ENCODE assay signal across 12 mouse cellular contexts in genomic region chr12:102555850-102556249, GRCm38 (mm10). TPM values are rescaled to one million over a fixed set of nuclear protein-coding genes. Genes with fewer than 3 reads are reported as not detected.
DNase-seq lines count a peak whose midpoint lies in the region; ATAC-seq lines count a peak whose summit lies in the region.
"Had no signal": no experiment of that assay in that cellular context is flagged by ENCODE, and none has a peak within 500 bp of the region (broad histone marks: within the 10 kb centered on the region; RNA-seq: fewer than 3 reads in every experiment).

No protein-coding gene starts in this region.

- H3K4me2 ChIP-seq in forebrain, embryonic 14.5 days (ENCODE audit: low read length): peak overlapping the region; percentile 77
- peak overlapping the region; percentile 90 for H3K4me2 ChIP-seq in midbrain, embryonic 13.5 days (replicated peaks)
- H3K4me2 ChIP-seq in kidney, embryonic 15.5 days: no peak overlapping the region

- H3K27me3 ChIP-seq in forebrain, embryonic 14.5 days (replicated peaks; ENCODE audit: control insufficient read depth, insufficient read depth, low read length): no peaks in the 10 kb centered on the region; the same call in 1 of the 2 replicates
- H3K27me3 ChIP-seq in midbrain, embryonic 13.5 days: peaks cover 10% of the 10 kb centered on the region; the same call in 1 of the 2 replicates
- peaks cover 33% of the 10 kb centered on the region for H3K27me3 ChIP-seq in kidney, embryonic 15.5 days

- peaks cover 13% of the 10 kb centered on the region; the same call in 1 of the 2 replicates for H3K4me1 ChIP-seq in forebrain, embryonic 14.5 days (ENCODE audit: control insufficient read depth, insufficient read depth, low read length)
- peaks cover 33% of the 10 kb centered on the region for H3K4me1 ChIP-seq in midbrain, embryonic 13.5 days (replicated peaks)
- peaks cover 6% of the 10 kb centered on the region for H3K4me1 ChIP-seq in kidney, embryonic 15.5 days

- WGBS in forebrain, embryonic 14.5 days: 45% methylated on average over 3 of the region's 3 CpGs
- 48% methylated on average over 3 of the region's 3 CpGs for WGBS in midbrain, embryonic 13.5 days
- WGBS in kidney, embryonic 15.5 days: 80% methylated on average over 3 of the region's 3 CpGs

- peak; percentile 52 for DNase-seq in cerebellum, adult 8-10 months
- peak; percentile 66 for DNase-seq in brain, adult 2 months (ENCODE audit: low read depth, low spot score)
- peak; percentile 57 for DNase-seq in forebrain, embryonic 14.5 days (ENCODE audit: low spot score)
- DNase-seq in thymus, adult 18-20 months: no peak
- no peak for DNase-seq in thymus, postnatal 10 days (ENCODE audit: low spot score in 2 of 2)
- DNase-seq: kidney, postnatal 10 days; spleen, adult 18-20 months; thymus, adult 2 months had no signal

- peaks cover 9% of the 10 kb centered on the region; the same call in 1 of the 2 replicates for H3K36me3 ChIP-seq in forebrain, embryonic 14.5 days (ENCODE audit: control insufficient read depth, insufficient read depth, low read length)
- H3K36me3 ChIP-seq in midbrain, embryonic 13.5 days: peaks cover 13% of the 10 kb centered on the region
- H3K36me3 ChIP-seq in kidney, embryonic 15.5 days: no peaks in the 10 kb centered on the region
- H3K36me3 ChIP-seq: liver, embryonic 12.5 days had no signal

- peak overlapping the region; percentile 60 for H3K4me3 ChIP-seq in forebrain, embryonic 14.5 days (ENCODE audit: low read depth, low read length)
- H3K4me3 ChIP-seq in midbrain, embryonic 13.5 days (replicated peaks): peak overlapping the region; percentile 73
- H3K4me3 ChIP-seq in kidney, embryonic 15.5 days (replicated peaks): no peak overlapping the region
- H3K4me3 ChIP-seq: liver, embryonic 12.5 days had no signal

- peak overlapping the region; percentile 76; the same call in 1 of the 2 replicates for H3K9ac ChIP-seq in forebrain, embryonic 14.5 days (ENCODE audit: low read length)
- peak overlapping the region; percentile 82 for H3K9ac ChIP-seq in midbrain, embryonic 13.5 days (replicated peaks)
- no peak overlapping the region for H3K9ac ChIP-seq in kidney, embryonic 15.5 days
- H3K9ac ChIP-seq: liver, embryonic 12.5 days had no signal

- no peaks in the 10 kb centered on the region for H3K9me3 ChIP-seq in forebrain, embryonic 14.5 days (replicated peaks; ENCODE audit: control insufficient read depth, low read length)
- no peaks in the 10 kb centered on the region for H3K9me3 ChIP-seq in midbrain, embryonic 13.5 days
- H3K9me3 ChIP-seq in kidney, embryonic 15.5 days (replicated peaks): no peaks in the 10 kb centered on the region
- H3K9me3 ChIP-seq: liver, embryonic 12.5 days had no signal

- no peak for ATAC-seq in cerebellum, adult (ENCODE audit: insufficient number of reproducible peaks, low FRiP score, low TSS enrichment)
- ATAC-seq in forebrain, embryonic 14.5 days: 0 out of 2 replicates have a peak, but pooled peaks have one; percentile 25
- no peak for ATAC-seq in midbrain, embryonic 13.5 days
- ATAC-seq in kidney, embryonic 15.5 days (replicated peaks; ENCODE audit: low FRiP score): no peak
- ATAC-seq: liver, embryonic 12.5 days had no signal

- no peak overlapping the region for H3K27ac ChIP-seq in forebrain, embryonic 14.5 days (ENCODE audit: low read depth, low read length)
- no peak overlapping the region for H3K27ac ChIP-seq in midbrain, embryonic 13.5 days
- H3K27ac ChIP-seq in kidney, embryonic 15.5 days: no peak overlapping the region
- H3K27ac ChIP-seq: liver, embryonic 12.5 days had no signal

RNA-seq across cellular contexts. Expression of gene Chga, which starts 1.1 kb away (rescaled TPM):
- 63.3 and 76.8 TPM in 2 replicates for polyA plus RNA-seq in forebrain, embryonic 14.5 days (2014; fragmentation: Nextera tagmentation; extraction: Ambion mirVana)
- 88.9 and 90.0 TPM in 2 replicates for polyA plus RNA-seq in midbrain, embryonic 13.5 days (2015; fragmentation: Nextera tagmentation; extraction: Ambion mirVana)
- 6.1 and 30.2 TPM in 2 replicates for polyA plus RNA-seq in kidney, embryonic 15.5 days (2015; fragmentation: Nextera tagmentation; extraction: Ambion mirVana)

Comparison
In these comparisons a context has a peak if more than half of its experiments do, and no peak if none do; other contexts are left out.
1. DNase-seq: peak in cerebellum, adult 8-10 months (single experiment), brain, adult 2 months (single experiment) and forebrain, embryonic 14.5 days (single experiment); none in thymus, adult 18-20 months (0 of 2) and thymus, postnatal 10 days (0 of 2).